Mouse (Mus musculus) brown adipose tissue, adult 24 weeks (tissue): Measurements from ENCODE around the gene Tas2r103. TPM values are rescaled to one million over a fixed set of nuclear protein-coding genes. Genes with fewer than 3 reads are reported as not detected.

Experiments used
- H3K27ac ChIP-seq: fragments of 200-500 bp; replicated peaks from 2 replicates; pipeline ENCODE4 v1.5.1; 2012; ENCODE audit warnings: low read depth, mild to moderate bottlenecking, low read length
- H3K4me1 ChIP-seq: fragments of 200-500 bp; 2 replicates; pipeline ENCODE4 v1.6.1; 2012; ENCODE audit warnings: low read length, mixed read lengths; ENCODE audit not compliant: control insufficient read depth, insufficient read depth, insufficient read length
- H3K4me3 ChIP-seq: fragments of 200-500 bp; 2 replicates; pipeline ENCODE4 v1.5.1; 2012; ENCODE audit warnings: low read depth, mild to moderate bottlenecking, low read length, moderate library complexity; ENCODE audit not compliant: insufficient read depth
- polyA plus RNA-seq: library from polyadenylated mRNA; stranded (reverse); fragments of >200 nt; gene quantifications from 2 replicates; pipeline ENCODE4 v1.2.4, GENCODE M21; 2012; ENCODE audit not compliant: missing spikeins, insufficient read depth, insufficient read length

Tas2r103 gene
- not detected in 2 replicates for polyA plus RNA-seq

DNA sequence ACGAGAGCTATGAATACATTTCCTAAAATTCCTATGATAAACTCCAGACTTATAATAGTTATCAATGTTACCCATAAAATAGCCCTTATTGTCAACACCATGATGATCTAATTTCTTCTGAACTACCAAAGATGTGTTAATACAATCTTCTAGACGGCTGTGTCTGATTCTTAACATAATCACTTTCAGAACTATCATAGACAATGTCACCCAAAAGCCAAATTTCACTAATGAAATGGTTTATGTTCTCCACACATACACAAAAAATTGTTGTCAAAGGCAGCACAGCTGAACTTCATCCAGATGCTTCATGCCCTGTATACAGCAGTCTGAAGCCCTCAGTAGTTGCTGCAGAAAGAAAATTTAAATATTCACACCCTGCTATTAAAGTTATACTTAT is at the start of gene Tas2r103:
Tas2r103 (minus strand) TSS at position 101 of the 400 bp plus-strand sequence.
- H3K4me3 ChIP-seq, result no peak within 1 kb of the TSS
- no peaks in the 10 kb centered on the region for H3K4me1 ChIP-seq

DNA sequence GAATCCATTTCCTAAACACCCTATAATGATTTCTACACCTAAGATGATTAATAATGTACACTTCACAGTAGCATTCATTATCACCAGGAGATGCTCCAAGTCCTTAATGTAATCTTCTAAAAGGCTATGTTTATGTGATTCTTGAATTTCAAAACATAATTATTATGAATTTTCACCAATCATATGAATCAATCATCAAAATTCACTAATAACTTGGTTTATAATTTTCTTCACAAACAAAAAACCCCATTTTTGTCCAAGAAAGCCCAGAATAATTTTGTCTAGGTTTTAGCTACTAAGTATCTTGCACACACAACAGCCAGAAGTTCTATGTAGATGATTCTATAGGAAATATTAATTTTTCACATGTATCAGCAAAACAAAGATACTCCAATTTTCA is 18.8 kb upstream of the Tas2r103 start, which contains the start of gene Tas2r140:
Tas2r140 (minus strand) TSS at position 101 of the 400 bp plus-strand sequence.
- Histone ChIP-seq H3K4me1 (no peaks in the 10 kb centered on the region), H3K4me3 (no peak within 1 kb of the TSS), H3K27ac (no peak within 1 kb of the TSS)

More for the DNA sequence above, at the start of gene Tas2r103:
- H3K27ac ChIP-seq, result no peak within 1 kb of the TSS

Other genes starting within 250 kb of the Tas2r103 start
- gene Tas2r117, start 234.3 kb downstream of the Tas2r103 start, polyA plus RNA-seq, result not detected in 2 replicates
- gene Tas2r123, start 190.0 kb downstream of the Tas2r103 start, polyA plus RNA-seq, result not detected in 2 replicates
- not detected in 2 replicates for gene Tas2r116, start 181.7 kb downstream of the Tas2r103 start, polyA plus RNA-seq
- gene Tas2r110, start 169.1 kb downstream of the Tas2r103 start, polyA plus RNA-seq, result not detected in 2 replicates
- gene Tas2r113, start 144.1 kb downstream of the Tas2r103 start, polyA plus RNA-seq, result not detected in 2 replicates
- not detected in 2 replicates for gene Tas2r125, start 127.5 kb downstream of the Tas2r103 start, polyA plus RNA-seq
- not detected in 2 replicates for gene Tas2r129, start 86.0 kb downstream of the Tas2r103 start, polyA plus RNA-seq
- gene Tas2r131, start 79.2 kb downstream of the Tas2r103 start, polyA plus RNA-seq, result not detected in 2 replicates
- not detected in 2 replicates for gene Tas2r109, start 56.1 kb downstream of the Tas2r103 start, polyA plus RNA-seq
- gene Tas2r140, start 18.7 kb upstream of the Tas2r103 start, polyA plus RNA-seq, result not detected in 2 replicates
- 170 and 207 TPM in 2 replicates for gene Smim10l1, start 67.8 kb upstream of the Tas2r103 start, polyA plus RNA-seq